Mouse (Mus musculus): ENCODE measurements around the gene Tmem72. TPM values are rescaled to one million over a fixed set of nuclear protein-coding genes. Genes with fewer than 3 reads are reported as not detected.

Tmem72 gene
- total RNA-seq, 1 experiment from 2014 or later = not detected

DNA sequence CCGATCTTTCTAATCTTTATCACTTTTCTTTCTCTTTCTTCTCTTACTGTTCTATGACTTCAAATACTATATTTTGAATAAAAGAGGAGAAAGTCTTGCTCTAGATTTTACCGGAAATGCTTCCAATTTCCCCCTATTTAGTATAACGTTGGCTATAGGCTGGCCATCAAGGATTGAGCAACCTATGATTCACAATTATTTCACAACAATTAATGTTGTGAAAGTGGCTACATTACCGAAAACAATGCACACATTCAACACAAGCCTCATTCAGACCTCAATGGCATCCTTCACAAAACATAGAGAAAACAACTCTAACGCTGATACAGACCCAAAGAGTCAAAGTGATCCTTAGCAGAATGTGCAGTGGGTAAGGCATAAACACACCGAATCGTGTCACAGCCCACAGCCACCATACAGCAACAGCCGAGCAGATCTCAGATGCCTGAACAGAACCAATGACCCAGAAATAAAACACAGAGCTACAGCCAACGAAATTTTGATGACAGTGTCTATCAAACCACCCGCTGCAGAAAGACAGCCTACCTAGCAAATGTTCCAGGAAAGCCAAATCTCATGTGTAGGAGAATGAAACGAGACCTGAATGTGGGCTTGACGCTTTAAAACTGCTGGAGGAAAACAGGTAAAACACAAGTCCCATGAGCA, 50.5 kb downstream of the Tmem72 start:
- no peak for ATAC-seq (replicated peaks in 1 of 2; ENCODE audit: insufficient read depth in 1 of 2, low FRiP score in 2 of 2, low TSS enrichment in 1 of 2, low read depth in 1 of 2, poor library complexity in 2 of 2, severe bottlenecking in 2 of 2)

DNA sequence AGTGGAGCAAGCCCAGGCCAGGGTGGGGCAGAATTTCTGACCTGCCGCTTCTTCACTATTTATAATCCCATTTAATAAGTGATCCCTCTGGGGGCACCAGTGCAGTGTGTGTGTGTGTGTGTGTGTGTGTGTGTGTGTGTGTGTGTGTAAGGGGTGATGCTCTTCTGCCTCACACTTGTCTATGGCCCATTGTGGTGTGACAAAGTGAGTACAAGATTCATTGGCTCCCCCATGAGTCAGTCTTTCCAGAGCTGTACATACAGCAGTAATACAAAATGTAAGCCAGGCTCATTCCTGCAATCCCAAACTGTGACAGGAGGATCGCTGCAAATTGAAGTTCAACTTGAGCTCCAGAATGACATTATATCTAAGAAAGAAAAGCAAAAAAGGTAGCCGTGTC, 51.9 kb downstream of the Tmem72 start:
- no peak for ATAC-seq (replicated peaks in 1 of 2; ENCODE audit: insufficient read depth in 1 of 2, low FRiP score in 2 of 2, low TSS enrichment in 1 of 2, low read depth in 1 of 2, poor library complexity in 2 of 2, severe bottlenecking in 2 of 2)

- peak; percentile 95 to 96 for ATAC-seq (replicated peaks in 1 of 2; ENCODE audit: insufficient read depth in 1 of 2, low FRiP score in 2 of 2, low TSS enrichment in 1 of 2, low read depth in 1 of 2, poor library complexity in 2 of 2, severe bottlenecking in 2 of 2)
Observed at GRCm38 (mm10) chr6:116664031-116664430, 52.7 kb downstream of the Tmem72 start.

GRCm38 (mm10) chr6:116663364-116663763, 53.3 kb downstream of the Tmem72 start:
- no peak for ATAC-seq (replicated peaks in 1 of 2; ENCODE audit: insufficient read depth in 1 of 2, low FRiP score in 2 of 2, low TSS enrichment in 1 of 2, low read depth in 1 of 2, poor library complexity in 2 of 2, severe bottlenecking in 2 of 2)

GRCm38 (mm10) chr6:116653684-116654454, 62.8 kb downstream of the Tmem72 start:
- ATAC-seq (replicated peaks in 1 of 2; ENCODE audit: insufficient read depth in 1 of 2, low FRiP score in 2 of 2, low TSS enrichment in 1 of 2, low read depth in 1 of 2, poor library complexity in 2 of 2, severe bottlenecking in 2 of 2) = peak; percentile 46 to 63; a peak in 3 of 4 replicates

DNA sequence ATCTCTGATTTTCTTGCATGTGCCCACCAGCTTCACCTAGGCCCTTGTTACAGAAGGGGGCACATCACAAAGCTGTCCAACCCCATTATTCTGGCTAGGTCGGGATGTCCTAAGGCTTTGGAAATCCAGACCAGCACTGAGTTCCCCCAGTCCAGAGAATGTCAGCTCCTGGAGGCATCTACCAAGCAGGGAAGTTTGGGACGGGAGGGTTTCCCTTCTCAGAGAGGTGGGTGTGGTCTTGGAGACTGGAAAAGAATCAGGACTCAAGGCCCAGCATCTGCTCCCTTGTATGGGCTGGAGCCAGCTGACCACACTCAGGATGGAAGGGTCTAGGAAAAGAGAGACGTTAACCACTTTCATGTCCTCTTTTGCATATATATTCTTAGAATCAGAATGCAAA, 63.5 kb downstream of the Tmem72 start:
- no peak for ATAC-seq (replicated peaks in 1 of 2; ENCODE audit: insufficient read depth in 1 of 2, low FRiP score in 2 of 2, low TSS enrichment in 1 of 2, low read depth in 1 of 2, poor library complexity in 2 of 2, severe bottlenecking in 2 of 2)

GRCm38 (mm10) chr6:116651437-116652118, 65.1 kb downstream of the Tmem72 start:
- peak; percentile 32 to 62; a peak in 3 of 4 replicates for ATAC-seq (replicated peaks in 1 of 2; ENCODE audit: insufficient read depth in 1 of 2, low FRiP score in 2 of 2, low TSS enrichment in 1 of 2, low read depth in 1 of 2, poor library complexity in 2 of 2, severe bottlenecking in 2 of 2)

GRCm38 (mm10) chr6:116650406-116650805, 66.3 kb downstream of the Tmem72 start, which contains the start of gene Depp1:
Depp1 (plus strand) TSS chr6:116650609.
- peak; percentile 43 to 54 for ATAC-seq (replicated peaks in 1 of 2; ENCODE audit: insufficient read depth in 1 of 2, low FRiP score in 2 of 2, low TSS enrichment in 1 of 2, low read depth in 1 of 2, poor library complexity in 2 of 2, severe bottlenecking in 2 of 2)

- ATAC-seq (replicated peaks in 1 of 2; ENCODE audit: insufficient read depth in 1 of 2, low FRiP score in 2 of 2, low TSS enrichment in 1 of 2, low read depth in 1 of 2, poor library complexity in 2 of 2, severe bottlenecking in 2 of 2) = 0 out of 4 replicates have a peak, but pooled peaks of 1 of the 2 experiments have one; percentile 8
Observed at GRCm38 (mm10) chr6:116649811-116650210, 66.9 kb downstream of the Tmem72 start.

- no peak for ATAC-seq (replicated peaks in 1 of 2; ENCODE audit: insufficient read depth in 1 of 2, low FRiP score in 2 of 2, low TSS enrichment in 1 of 2, low read depth in 1 of 2, poor library complexity in 2 of 2, severe bottlenecking in 2 of 2)
Observed at GRCm38 (mm10) chr6:116647763-116648162, 69.0 kb downstream of the Tmem72 start.

- no peak for ATAC-seq (replicated peaks in 1 of 2; ENCODE audit: insufficient read depth in 1 of 2, low FRiP score in 2 of 2, low TSS enrichment in 1 of 2, low read depth in 1 of 2, poor library complexity in 2 of 2, severe bottlenecking in 2 of 2)
Observed at GRCm38 (mm10) chr6:116644335-116644734, 72.4 kb downstream of the Tmem72 start.

- no peak for ATAC-seq (replicated peaks in 1 of 2; ENCODE audit: insufficient read depth in 1 of 2, low FRiP score in 2 of 2, low TSS enrichment in 1 of 2, low read depth in 1 of 2, poor library complexity in 2 of 2, severe bottlenecking in 2 of 2)
Observed at GRCm38 (mm10) chr6:116643881-116644280, 72.8 kb downstream of the Tmem72 start.

DNA sequence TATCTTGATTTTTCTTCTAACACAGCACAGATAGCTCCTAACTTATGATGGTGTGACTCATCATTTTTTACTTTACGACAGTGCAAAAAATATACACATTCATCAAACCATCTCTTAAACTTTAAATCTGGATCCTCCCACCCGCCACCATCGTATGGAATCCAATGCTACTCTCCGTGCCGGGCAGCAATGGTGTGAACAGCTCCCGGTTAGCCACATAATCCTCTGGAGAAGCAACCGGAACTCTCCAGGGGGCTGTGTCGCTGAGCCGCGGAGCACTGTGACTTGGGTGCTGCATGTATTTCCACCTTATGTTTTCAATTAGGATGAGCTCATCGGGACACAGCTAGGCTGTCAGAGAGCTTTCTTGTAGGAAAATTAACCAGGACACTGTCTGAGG, 73.8 kb downstream of the Tmem72 start:
- ATAC-seq (replicated peaks in 1 of 2; ENCODE audit: insufficient read depth in 1 of 2, low FRiP score in 2 of 2, low TSS enrichment in 1 of 2, low read depth in 1 of 2, poor library complexity in 2 of 2, severe bottlenecking in 2 of 2) = no peak

DNA sequence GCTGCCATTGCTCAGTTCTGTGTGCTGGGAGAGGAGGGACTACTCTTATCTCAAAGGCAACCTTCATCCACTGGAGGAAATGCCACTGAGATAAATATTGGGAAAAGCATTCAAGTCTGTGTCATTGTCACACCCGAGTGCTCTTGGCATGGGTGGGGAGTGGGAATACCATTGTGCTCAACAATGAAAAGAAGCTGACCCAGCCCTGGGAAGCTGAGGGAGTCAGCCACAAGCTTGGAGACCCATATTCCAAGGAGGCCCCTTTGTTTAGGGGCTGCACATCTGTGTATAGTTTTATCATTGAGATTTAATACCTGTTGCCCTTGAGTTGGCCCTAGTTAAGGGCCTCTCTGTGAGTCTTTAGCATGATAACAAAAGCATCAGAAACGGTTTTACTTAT, 77.0 kb downstream of the Tmem72 start:
- ATAC-seq (replicated peaks in 1 of 2; ENCODE audit: insufficient read depth in 1 of 2, low FRiP score in 2 of 2, low TSS enrichment in 1 of 2, low read depth in 1 of 2, poor library complexity in 2 of 2, severe bottlenecking in 2 of 2) = no peak

DNA sequence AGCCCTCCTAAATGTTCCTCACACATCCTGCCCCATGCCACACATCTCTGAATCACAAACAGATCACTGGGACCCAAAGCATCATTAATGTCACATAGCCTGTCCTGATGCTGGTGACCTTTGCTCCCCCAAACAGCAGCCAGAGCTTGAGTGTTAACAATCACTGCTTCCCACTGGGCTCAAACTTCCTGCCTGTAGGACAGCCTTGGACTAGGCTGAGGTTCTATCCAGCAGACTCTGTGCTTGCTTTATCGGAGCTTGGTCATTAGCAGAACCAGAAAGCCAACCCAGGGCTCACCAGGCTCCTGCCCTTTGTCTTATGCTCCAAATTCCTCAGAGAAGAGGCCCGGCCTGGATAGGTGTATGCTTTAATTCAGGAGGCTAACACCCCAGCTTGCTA, 77.8 kb downstream of the Tmem72 start:
- no peak for ATAC-seq (replicated peaks in 1 of 2; ENCODE audit: insufficient read depth in 1 of 2, low FRiP score in 2 of 2, low TSS enrichment in 1 of 2, low read depth in 1 of 2, poor library complexity in 2 of 2, severe bottlenecking in 2 of 2)

GRCm38 (mm10) chr6:116637496-116637895, 79.2 kb downstream of the Tmem72 start:
- no peak for ATAC-seq (replicated peaks in 1 of 2; ENCODE audit: insufficient read depth in 1 of 2, low FRiP score in 2 of 2, low TSS enrichment in 1 of 2, low read depth in 1 of 2, poor library complexity in 2 of 2, severe bottlenecking in 2 of 2)

GRCm38 (mm10) chr6:116636581-116637235, 80.0 kb downstream of the Tmem72 start:
- ATAC-seq (replicated peaks in 1 of 2; ENCODE audit: insufficient read depth in 1 of 2, low FRiP score in 2 of 2, low TSS enrichment in 1 of 2, low read depth in 1 of 2, poor library complexity in 2 of 2, severe bottlenecking in 2 of 2) = no peak
